ENCODE assay signal across 15 mouse cellular contexts in genomic region chr10:44520189-44520588, GRCm38 (mm10).
"Had no signal": no experiment of that assay in that cellular context is flagged by ENCODE, and none has a peak within 500 bp of the region (broad histone marks: within the 10 kb centered on the region; RNA-seq: fewer than 3 reads in every experiment).

No protein-coding gene starts in this region.

- H3K9me3 ChIP-seq: limb, embryonic 12.5 days; limb, embryonic 15.5 days; liver, embryonic 12.5 days; liver, embryonic 15.5 days; lung, embryonic 15.5 days had no signal

- ATAC-seq: liver, embryonic 12.5 days had no signal

- DNase-seq: kidney, postnatal 14 days; kidney, postnatal 4 days; left cerebral cortex, postnatal 4 days; lung, adult 18-20 months; lung, postnatal 10 days; lung, postnatal 4 days; midbrain, embryonic 14.5 days; thymus, postnatal 25 days had no signal

- H3K27ac ChIP-seq: limb, embryonic 12.5 days; limb, embryonic 15.5 days; liver, embryonic 12.5 days; liver, embryonic 15.5 days; lung, embryonic 15.5 days; stomach, postnatal 0 days had no signal

- H3K4me2 ChIP-seq: limb, embryonic 12.5 days; limb, embryonic 15.5 days; liver, embryonic 12.5 days; liver, embryonic 15.5 days; lung, embryonic 15.5 days; midbrain, embryonic 11.5 days had no signal

- H3K36me3 ChIP-seq: limb, embryonic 12.5 days; limb, embryonic 15.5 days; liver, embryonic 12.5 days; liver, embryonic 15.5 days; lung, embryonic 15.5 days had no signal

- H3K4me1 ChIP-seq: limb, embryonic 15.5 days; liver, embryonic 12.5 days; liver, embryonic 15.5 days; lung, embryonic 15.5 days had no signal

- H3K4me3 ChIP-seq: limb, embryonic 12.5 days; limb, embryonic 15.5 days; liver, embryonic 12.5 days; liver, embryonic 15.5 days; lung, embryonic 15.5 days had no signal

- H3K9ac ChIP-seq: limb, embryonic 12.5 days; limb, embryonic 15.5 days; liver, embryonic 12.5 days; liver, embryonic 15.5 days; lung, embryonic 15.5 days had no signal
